Mouse (Mus musculus): ENCODE data around the gene Carf. TPM values are rescaled to one million over a fixed set of nuclear protein-coding genes. Genes with fewer than 3 reads are reported as not detected.

Gene Carf
- polyA plus RNA-seq, 1 experiment from 2014 or later: 5.9 TPM

DNA sequence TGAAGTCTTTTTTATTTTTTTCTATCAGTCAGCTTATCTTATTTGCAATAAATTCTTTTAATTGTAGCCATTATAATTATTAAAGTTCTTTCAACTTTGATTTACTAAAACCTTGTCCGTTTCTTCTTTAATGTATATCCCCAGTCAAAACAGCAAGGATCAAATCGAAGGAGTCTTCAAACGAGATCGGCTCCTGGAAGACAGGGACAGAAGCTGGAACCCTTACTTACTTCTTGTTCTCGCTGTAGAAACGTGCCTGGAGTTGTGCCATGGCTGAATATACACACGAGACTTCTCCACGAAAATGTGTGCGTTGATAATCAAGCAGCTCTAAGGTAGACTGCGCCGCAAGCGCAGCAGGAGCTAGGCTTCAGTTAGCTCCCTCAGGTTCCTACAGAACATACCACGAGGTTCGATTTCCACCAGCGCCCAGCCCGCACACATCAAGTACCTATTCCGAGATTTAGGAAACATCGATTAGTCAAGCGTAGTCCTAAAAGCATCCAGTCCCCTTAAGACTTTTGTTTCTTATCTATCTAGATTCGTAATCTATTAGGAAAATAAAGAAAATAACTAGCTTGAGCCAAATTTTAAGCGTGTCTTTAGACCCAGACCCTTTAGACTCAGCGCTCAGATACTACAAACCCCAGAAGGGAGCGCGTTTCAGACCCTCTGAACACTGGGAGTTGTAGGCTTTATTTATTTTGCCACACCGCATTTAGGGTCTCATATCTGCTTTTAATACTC is 597 bp upstream of the Carf start:
- Histone ChIP-seq H3K9ac (ENCODE audit: low read depth, low read length) (peak overlapping the region; percentile 77), H3K9me3 (ENCODE audit: control insufficient read depth, low read length) (no peaks in the 10 kb centered on the region), H3K4me1 (replicated peaks; ENCODE audit: control insufficient read depth, insufficient read depth, low read length) (no peaks in the 10 kb centered on the region), H3K4me2 (replicated peaks; ENCODE audit: low read depth, low read length) (peak overlapping the region; percentile 66), H3K27ac (ENCODE audit: low read depth, low read length) (peak overlapping the region; percentile 90; the same call in 1 of the 2 replicates), H3K4me3 (ENCODE audit: low read depth, low read length) (peak overlapping the region; percentile 61), H3K27me3 (ENCODE audit: control insufficient read depth, insufficient read depth, low read length) (no peaks in the 10 kb centered on the region), H3K36me3 (ENCODE audit: control insufficient read depth, insufficient read depth, low read length) (no peaks in the 10 kb centered on the region)
- ATAC-seq (ENCODE audit: low FRiP score) (peak; percentile 91), DNase-seq (ENCODE audit: low spot score) (peak; percentile 82)
- under 1% methylated on average over 25 of the region's 25 CpGs for WGBS

DNA sequence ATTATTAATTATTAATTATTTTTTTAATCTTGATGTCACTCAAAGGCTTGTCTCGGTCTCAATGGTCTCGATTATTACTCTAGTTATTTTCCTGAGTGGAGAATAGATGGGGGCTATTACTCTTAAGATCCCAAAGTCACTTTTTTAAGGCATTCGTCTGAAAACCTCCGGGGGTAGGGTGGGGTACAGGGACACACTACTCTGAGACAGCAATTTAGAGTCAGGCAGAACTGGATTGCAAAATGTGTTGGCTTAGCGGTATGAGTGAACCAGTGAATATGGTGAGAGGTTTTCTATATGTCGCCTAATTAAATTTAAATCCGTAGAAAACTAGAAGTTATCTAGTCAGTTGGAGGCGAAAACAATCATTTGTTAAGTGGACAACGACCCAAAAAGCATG is 792 bp downstream of the Carf start:
- WGBS: 15% methylated on average over 9 of the region's 9 CpGs
- Histone ChIP-seq H3K4me2 (replicated peaks; ENCODE audit: low read depth, low read length) (peak overlapping the region; percentile 30), H3K9ac (ENCODE audit: low read depth, low read length) (no peak overlapping the region), H3K9me3 (ENCODE audit: control insufficient read depth, low read length) (no peaks in the 10 kb centered on the region), H3K36me3 (ENCODE audit: control insufficient read depth, insufficient read depth, low read length) (no peaks in the 10 kb centered on the region), H3K27ac (ENCODE audit: low read depth, low read length) (no peak overlapping the region), H3K27me3 (ENCODE audit: control insufficient read depth, insufficient read depth, low read length) (no peaks in the 10 kb centered on the region), H3K4me1 (replicated peaks; ENCODE audit: control insufficient read depth, insufficient read depth, low read length) (no peaks in the 10 kb centered on the region), H3K4me3 (ENCODE audit: low read depth, low read length) (peak overlapping the region; percentile 61)
- ATAC-seq (ENCODE audit: low FRiP score) (no peak), DNase-seq (ENCODE audit: low spot score) (peak; percentile 19)

DNA sequence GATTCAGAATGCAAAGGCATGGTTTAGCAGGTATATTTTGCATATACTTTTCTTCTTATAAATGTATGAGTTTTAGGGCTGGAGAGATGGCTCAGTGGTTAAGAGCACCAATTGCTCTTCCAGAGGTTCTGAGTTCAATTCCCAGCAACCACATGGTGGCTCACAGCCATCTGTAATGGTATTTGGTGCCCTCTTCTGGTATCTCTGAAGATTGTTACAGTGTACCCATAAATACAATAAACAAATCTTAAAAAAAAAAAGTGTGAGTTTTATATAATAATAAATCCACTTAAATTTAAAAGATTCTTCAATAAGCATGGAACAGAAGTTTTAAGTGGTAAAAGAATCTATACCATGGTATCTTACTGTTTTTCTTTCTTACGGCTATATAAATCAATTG is 6.5 kb downstream of the Carf start:
- Histone ChIP-seq H3K9ac (ENCODE audit: low read depth, low read length) (no peak overlapping the region), H3K27me3 (ENCODE audit: control insufficient read depth, insufficient read depth, low read length) (no peaks in the 10 kb centered on the region), H3K9me3 (ENCODE audit: control insufficient read depth, low read length) (no peaks in the 10 kb centered on the region), H3K27ac (ENCODE audit: low read depth, low read length) (no peak overlapping the region), H3K4me1 (replicated peaks; ENCODE audit: control insufficient read depth, insufficient read depth, low read length) (no peaks in the 10 kb centered on the region), H3K36me3 (ENCODE audit: control insufficient read depth, insufficient read depth, low read length) (no peaks in the 10 kb centered on the region), H3K4me3 (ENCODE audit: low read depth, low read length) (no peak overlapping the region), H3K4me2 (replicated peaks; ENCODE audit: low read depth, low read length) (no peak overlapping the region)
- DNase-seq (ENCODE audit: low spot score) (no peak), ATAC-seq (ENCODE audit: low FRiP score) (no peak)
- WGBS: 100% methylated on average over 1 of the region's 1 CpGs

DNA sequence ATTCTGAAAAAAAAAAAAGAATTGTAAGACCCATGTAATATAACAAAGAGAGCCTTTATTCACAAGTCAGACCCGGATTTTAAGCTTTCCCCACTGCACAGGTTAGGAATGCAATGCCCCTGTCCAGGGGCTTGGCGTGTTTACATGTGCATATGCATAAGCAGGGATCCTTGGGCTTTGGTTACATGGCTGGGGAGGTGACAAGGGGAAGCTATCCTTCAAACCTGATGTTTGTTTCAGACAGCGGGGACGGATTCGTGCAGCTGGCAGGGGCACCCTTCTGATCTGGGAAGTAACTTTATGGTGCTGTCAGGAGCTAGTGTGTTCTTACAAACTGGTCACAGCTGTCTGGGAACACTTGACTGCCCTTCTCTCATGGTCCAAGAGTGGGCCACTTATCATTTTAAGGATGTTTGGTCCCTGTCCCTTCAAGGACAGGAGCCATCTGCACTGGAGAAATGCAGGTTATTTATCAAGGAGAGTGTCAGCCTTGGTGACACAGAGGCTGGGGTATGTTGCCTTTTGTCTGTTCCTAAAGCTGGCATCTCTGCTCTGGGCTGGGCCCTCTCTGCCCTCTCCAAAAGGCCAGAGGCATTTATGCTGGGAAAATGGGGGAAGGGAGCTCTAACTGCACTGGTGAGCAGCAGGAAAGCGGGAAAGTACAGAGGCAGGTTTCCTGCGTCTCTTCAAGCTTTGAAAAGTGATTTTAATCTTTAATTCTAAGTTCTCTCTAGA is 19.8 kb downstream of the Carf start:
- WGBS: 86% methylated on average over 7 of the region's 7 CpGs

DNA sequence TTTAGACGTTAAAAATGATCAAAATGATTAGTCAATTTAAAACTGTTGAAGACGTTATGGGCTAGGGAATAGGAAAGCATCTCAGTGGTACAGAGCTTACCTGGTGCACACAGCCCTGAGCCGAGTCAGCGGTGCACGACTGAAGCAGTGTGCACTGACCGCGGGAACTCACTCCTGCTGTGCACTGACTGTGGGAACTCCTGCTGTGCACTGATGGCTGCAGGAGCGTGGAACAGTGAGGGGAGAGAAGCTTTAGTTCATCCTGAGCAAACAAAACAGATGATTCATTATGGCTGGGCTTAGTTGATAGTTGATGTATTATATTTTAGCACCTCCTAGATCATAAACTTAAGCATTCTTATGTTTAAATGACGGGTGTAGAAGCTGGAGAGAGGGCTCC is 39.3 kb downstream of the Carf start:
- Histone ChIP-seq H3K9ac (ENCODE audit: low read depth, low read length) (no peak overlapping the region), H3K36me3 (ENCODE audit: control insufficient read depth, insufficient read depth, low read length) (no peaks in the 10 kb centered on the region), H3K4me2 (replicated peaks; ENCODE audit: low read depth, low read length) (no peak overlapping the region), H3K27me3 (ENCODE audit: control insufficient read depth, insufficient read depth, low read length) (no peaks in the 10 kb centered on the region), H3K27ac (ENCODE audit: low read depth, low read length) (no peak overlapping the region), H3K4me1 (replicated peaks; ENCODE audit: control insufficient read depth, insufficient read depth, low read length) (no peaks in the 10 kb centered on the region), H3K4me3 (ENCODE audit: low read depth, low read length) (no peak overlapping the region), H3K9me3 (ENCODE audit: control insufficient read depth, low read length) (no peaks in the 10 kb centered on the region)
- no peak for DNase-seq (ENCODE audit: low spot score)
- 46% methylated on average over 9 of the region's 9 CpGs for WGBS
- no peak for ATAC-seq (ENCODE audit: low FRiP score)

More for the DNA sequence above, 19.8 kb downstream of the Carf start:
- H3K4me3 ChIP-seq (ENCODE audit: low read depth, low read length): no peak overlapping the region
- ATAC-seq (ENCODE audit: low FRiP score) (no peak), DNase-seq (ENCODE audit: low spot score) (no peak)
- H3K4me2 ChIP-seq (replicated peaks; ENCODE audit: low read depth, low read length): no peak overlapping the region
- no peaks in the 10 kb centered on the region for H3K4me1 ChIP-seq (replicated peaks; ENCODE audit: control insufficient read depth, insufficient read depth, low read length)
- no peaks in the 10 kb centered on the region for H3K36me3 ChIP-seq (ENCODE audit: control insufficient read depth, insufficient read depth, low read length)
- H3K27me3 ChIP-seq (ENCODE audit: control insufficient read depth, insufficient read depth, low read length): no peaks in the 10 kb centered on the region
- H3K9me3 ChIP-seq (ENCODE audit: control insufficient read depth, low read length): no peaks in the 10 kb centered on the region
- no peak overlapping the region for H3K9ac ChIP-seq (ENCODE audit: low read depth, low read length)
- H3K27ac ChIP-seq (ENCODE audit: low read depth, low read length): no peak overlapping the region

DNA sequence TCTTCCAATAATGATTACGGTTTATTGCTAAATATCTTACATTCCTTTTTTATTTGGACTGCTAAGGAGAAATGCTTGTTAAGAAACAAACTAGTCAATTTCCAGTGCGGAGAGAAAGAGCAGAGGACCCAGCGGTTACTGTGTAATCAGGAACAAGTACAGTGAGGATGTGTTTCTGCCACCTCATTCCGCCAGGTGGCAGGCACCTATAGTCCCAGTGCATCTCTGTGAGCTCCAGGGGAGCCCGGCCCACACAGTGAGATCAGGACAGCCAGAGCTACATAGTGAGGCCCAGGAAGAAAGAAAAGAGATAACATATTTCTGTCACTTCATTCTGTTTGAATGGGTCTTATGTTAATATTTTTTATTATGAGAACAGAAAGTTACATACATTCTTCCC is 54.7 kb downstream of the Carf start:
- DNase-seq (ENCODE audit: low spot score): peak; percentile 6
- WGBS: 69% methylated on average over 5 of the region's 5 CpGs
- ATAC-seq (ENCODE audit: low FRiP score): no peak

DNA sequence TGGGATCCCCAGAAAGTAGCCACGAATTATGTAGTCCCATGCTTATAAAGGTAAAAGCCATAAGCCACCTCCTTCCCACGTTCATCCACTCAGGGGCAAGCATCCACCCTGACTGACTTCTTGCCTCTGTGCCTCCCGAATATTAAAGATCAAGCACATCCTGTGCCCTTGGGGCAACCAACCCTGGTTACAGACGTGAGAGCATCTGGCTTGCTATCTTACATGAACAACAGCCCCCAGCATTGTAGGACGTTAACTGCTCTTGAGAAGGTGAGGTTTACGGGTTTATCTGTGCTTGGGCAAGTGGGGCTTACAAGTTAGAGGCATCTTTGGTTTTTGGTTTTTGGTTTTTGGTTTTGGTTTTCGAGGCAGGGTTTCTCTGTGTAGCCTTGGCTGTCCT is 58.6 kb downstream of the Carf start:
- Histone ChIP-seq H3K27ac (ENCODE audit: low read depth, low read length) (no peak overlapping the region), H3K36me3 (ENCODE audit: control insufficient read depth, insufficient read depth, low read length) (no peaks in the 10 kb centered on the region), H3K9me3 (ENCODE audit: control insufficient read depth, low read length) (no peaks in the 10 kb centered on the region), H3K27me3 (ENCODE audit: control insufficient read depth, insufficient read depth, low read length) (no peaks in the 10 kb centered on the region), H3K4me2 (replicated peaks; ENCODE audit: low read depth, low read length) (no peak overlapping the region), H3K4me3 (ENCODE audit: low read depth, low read length) (no peak overlapping the region), H3K9ac (ENCODE audit: low read depth, low read length) (no peak overlapping the region), H3K4me1 (replicated peaks; ENCODE audit: control insufficient read depth, insufficient read depth, low read length) (no peaks in the 10 kb centered on the region)
- ATAC-seq (ENCODE audit: low FRiP score) (no peak), DNase-seq (ENCODE audit: low spot score) (no peak)
- 82% methylated on average over 7 of the region's 7 CpGs for WGBS

More for the DNA sequence above, 54.7 kb downstream of the Carf start:
- Histone ChIP-seq H3K27me3 (ENCODE audit: control insufficient read depth, insufficient read depth, low read length) (no peaks in the 10 kb centered on the region), H3K4me1 (replicated peaks; ENCODE audit: control insufficient read depth, insufficient read depth, low read length) (no peaks in the 10 kb centered on the region), H3K4me2 (replicated peaks; ENCODE audit: low read depth, low read length) (no peak overlapping the region), H3K27ac (ENCODE audit: low read depth, low read length) (no peak overlapping the region), H3K9ac (ENCODE audit: low read depth, low read length) (no peak overlapping the region), H3K4me3 (ENCODE audit: low read depth, low read length) (no peak overlapping the region), H3K36me3 (ENCODE audit: control insufficient read depth, insufficient read depth, low read length) (no peaks in the 10 kb centered on the region), H3K9me3 (ENCODE audit: control insufficient read depth, low read length) (no peaks in the 10 kb centered on the region)

DNA sequence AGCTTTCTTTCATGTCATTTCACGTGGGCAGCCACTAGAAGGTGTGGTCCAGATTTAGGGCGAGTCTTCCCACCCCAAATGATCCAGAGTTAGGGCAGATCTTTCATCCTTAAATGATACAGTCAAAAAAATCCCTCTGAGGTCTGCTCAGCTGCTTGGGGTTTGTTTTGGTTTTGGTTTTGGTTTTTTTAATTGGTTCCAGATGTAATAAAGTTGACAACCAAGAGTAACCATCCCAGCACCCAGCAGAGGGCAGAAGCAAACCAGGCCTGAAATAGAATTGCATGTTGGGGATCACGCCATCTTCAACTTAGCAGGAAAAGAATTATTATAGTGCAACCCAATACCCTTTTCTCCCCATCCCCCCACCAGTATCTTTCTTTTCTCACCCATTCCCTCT is 60.4 kb downstream of the Carf start:
- 64% methylated on average over 3 of the region's 3 CpGs for WGBS
- ATAC-seq (ENCODE audit: low FRiP score) (no peak), DNase-seq (ENCODE audit: low spot score) (peak; percentile 13)
- Histone ChIP-seq H3K27me3 (ENCODE audit: control insufficient read depth, insufficient read depth, low read length) (no peaks in the 10 kb centered on the region), H3K4me3 (ENCODE audit: low read depth, low read length) (no peak overlapping the region), H3K9ac (ENCODE audit: low read depth, low read length) (no peak overlapping the region), H3K27ac (ENCODE audit: low read depth, low read length) (no peak overlapping the region), H3K36me3 (ENCODE audit: control insufficient read depth, insufficient read depth, low read length) (no peaks in the 10 kb centered on the region), H3K9me3 (ENCODE audit: control insufficient read depth, low read length) (no peaks in the 10 kb centered on the region), H3K4me1 (replicated peaks; ENCODE audit: control insufficient read depth, insufficient read depth, low read length) (no peaks in the 10 kb centered on the region), H3K4me2 (replicated peaks; ENCODE audit: low read depth, low read length) (no peak overlapping the region)

DNA sequence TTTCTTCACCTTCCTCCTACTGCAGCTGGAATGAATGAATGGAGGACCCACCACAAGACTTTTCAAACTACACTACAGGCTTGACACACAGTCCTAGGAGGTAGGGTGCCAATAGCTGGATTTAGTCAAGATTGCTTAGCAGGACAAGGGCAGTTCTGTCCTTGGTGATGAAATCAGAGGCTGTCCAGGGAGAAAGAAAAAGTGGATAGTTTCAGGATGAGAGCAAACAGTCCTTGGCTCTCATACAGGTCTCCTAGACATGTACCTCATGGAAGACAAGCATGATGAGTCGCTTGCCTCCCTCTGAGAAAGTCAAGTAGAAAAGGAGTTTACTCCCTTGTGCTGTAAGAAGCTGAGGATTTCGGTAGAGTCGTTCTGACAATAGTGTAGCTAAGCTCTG is 65.6 kb downstream of the Carf start:
- H3K36me3 ChIP-seq (ENCODE audit: control insufficient read depth, insufficient read depth, low read length): no peaks in the 10 kb centered on the region
- no peaks in the 10 kb centered on the region for H3K9me3 ChIP-seq (ENCODE audit: control insufficient read depth, low read length)
- no peak overlapping the region for H3K4me3 ChIP-seq (ENCODE audit: low read depth, low read length)
- H3K27me3 ChIP-seq (ENCODE audit: control insufficient read depth, insufficient read depth, low read length): no peaks in the 10 kb centered on the region
- no peak overlapping the region for H3K9ac ChIP-seq (ENCODE audit: low read depth, low read length)
- no peak overlapping the region for H3K4me2 ChIP-seq (replicated peaks; ENCODE audit: low read depth, low read length)
- WGBS: 77% methylated on average over 3 of the region's 3 CpGs
- DNase-seq (ENCODE audit: low spot score) (no peak), ATAC-seq (ENCODE audit: low FRiP score) (no peak)
- H3K4me1 ChIP-seq (replicated peaks; ENCODE audit: control insufficient read depth, insufficient read depth, low read length): no peaks in the 10 kb centered on the region
- no peak overlapping the region for H3K27ac ChIP-seq (ENCODE audit: low read depth, low read length)
